Mouse (Mus musculus): Measurements from ENCODE around the gene Lyst.
"Not testable (repeated sequence)": the region's sequence is repeated elsewhere in the genome, so short reads cannot be mapped to it uniquely, and the experiment has no call there.

Lyst gene

GRCm38 (mm10) chr13:13647296-13647695, 57.1 kb downstream of the Lyst start:
- no peak for DNase-seq

- no peak for DNase-seq
Measured at GRCm38 (mm10) chr13:13655453-13655852, 65.3 kb downstream of the Lyst start.

- DNase-seq: peak; percentile 10
Measured at GRCm38 (mm10) chr13:13666103-13666502, 75.9 kb downstream of the Lyst start.

GRCm38 (mm10) chr13:13670669-13671068, 80.5 kb downstream of the Lyst start:
- no peak for DNase-seq

- peak; percentile 12 for DNase-seq
Measured at GRCm38 (mm10) chr13:13671585-13672328, 81.6 kb downstream of the Lyst start.

GRCm38 (mm10) chr13:13674669-13675343, 84.6 kb downstream of the Lyst start:
- no peak for DNase-seq

- DNase-seq: no peak
Measured at GRCm38 (mm10) chr13:13677871-13678270, 87.7 kb downstream of the Lyst start.

GRCm38 (mm10) chr13:13681642-13682041, 91.4 kb downstream of the Lyst start:
- no peak for DNase-seq

GRCm38 (mm10) chr13:13703476-13703875, 113.3 kb downstream of the Lyst start:
- no peak for DNase-seq

GRCm38 (mm10) chr13:13721435-13721834, 131.2 kb downstream of the Lyst start:
- not testable (repeated sequence) for DNase-seq

GRCm38 (mm10) chr13:13723293-13723692, 133.1 kb downstream of the Lyst start:
- DNase-seq: no peak

- no peak for DNase-seq
Measured at GRCm38 (mm10) chr13:13723786-13724185, 133.6 kb downstream of the Lyst start.

GRCm38 (mm10) chr13:13739232-13739631, 149.0 kb downstream of the Lyst start:
- DNase-seq: no peak

GRCm38 (mm10) chr13:13745911-13746310, 155.7 kb downstream of the Lyst start:
- DNase-seq: no peak

GRCm38 (mm10) chr13:13775778-13776494, 185.7 kb downstream of the Lyst start:
- peak; percentile 56 for DNase-seq

- DNase-seq: no peak
Measured at GRCm38 (mm10) chr13:13777052-13777451, 186.9 kb downstream of the Lyst start.

GRCm38 (mm10) chr13:13777696-13778095, 187.5 kb downstream of the Lyst start:
- no peak for DNase-seq

GRCm38 (mm10) chr13:13778837-13779458, 188.8 kb downstream of the Lyst start:
- no peak for DNase-seq

- no peak for DNase-seq
Measured at GRCm38 (mm10) chr13:13780271-13780670, 190.1 kb downstream of the Lyst start.

- no peak for DNase-seq
Measured at GRCm38 (mm10) chr13:13781026-13781425, 190.8 kb downstream of the Lyst start.

- no peak for DNase-seq
Measured at GRCm38 (mm10) chr13:13783296-13783695, 193.1 kb downstream of the Lyst start.

- peak; percentile 24 for DNase-seq
Measured at GRCm38 (mm10) chr13:13783894-13784419, 193.8 kb downstream of the Lyst start, which contains the start of gene Gng4. Gene Gng4 (plus strand): TSS chr13:13784059.

- no peak for DNase-seq
Measured at GRCm38 (mm10) chr13:13784420-13784936, 194.3 kb downstream of the Lyst start.

Measured in lung, postnatal 36 days (tissue).